In the genomic region with DNA sequence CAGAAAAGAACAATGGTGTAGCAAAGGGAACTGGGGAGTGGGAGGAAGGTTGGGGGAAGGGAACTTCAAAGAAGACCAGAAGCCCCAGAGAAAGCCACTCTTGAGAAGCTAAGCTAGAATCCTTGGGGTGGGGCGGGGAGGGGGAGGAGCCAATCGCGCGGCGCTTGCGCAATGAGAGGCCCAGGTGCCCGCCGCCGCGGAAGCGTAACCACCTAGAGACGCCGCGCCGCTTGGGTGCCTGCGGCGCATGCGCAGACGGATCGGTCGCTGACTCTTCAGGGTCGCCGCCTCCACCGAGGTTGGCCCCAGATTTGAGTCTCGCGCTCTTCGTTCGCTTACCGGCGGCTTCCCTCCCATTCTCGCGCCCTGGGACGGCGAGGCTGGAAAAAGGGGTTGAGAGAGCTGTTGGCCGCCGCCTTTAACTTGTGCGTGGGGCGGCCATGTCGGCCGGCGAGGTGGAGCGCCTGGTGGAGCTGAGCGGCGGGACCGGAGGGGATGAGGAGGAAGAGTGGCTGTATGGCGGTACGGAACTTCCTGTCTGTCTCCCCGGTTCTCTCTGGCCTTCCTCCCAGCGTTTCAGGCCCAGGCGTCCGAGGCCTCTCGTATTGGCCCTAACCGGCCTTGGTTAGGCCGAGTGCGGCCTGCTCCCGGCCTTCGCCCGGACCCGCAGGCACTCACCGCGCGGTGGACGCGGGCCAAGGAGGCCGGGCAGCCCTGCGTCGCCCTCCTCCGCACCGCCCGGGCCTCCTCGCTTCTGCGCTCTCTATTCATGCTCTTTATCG, we compare ENCODE assay signal across 8 mouse cellular contexts. TPM values are rescaled to one million over a fixed set of nuclear protein-coding genes. Genes with fewer than 3 reads are reported as not detected.
A peak's percentile ranks its signal among the peaks of the same experiment; 100 is the strongest.
DNase-seq lines count a peak whose midpoint lies in the region; ATAC-seq lines count a peak whose summit lies in the region.

A gene (plus strand): TSS at position 210 of the 782 bp plus-strand sequence.

- H3K4me2 ChIP-seq in heart, embryonic 13.5 days, result peak within 1 kb of the TSS; percentile 76
- H3K4me2 ChIP-seq in liver, embryonic 12.5 days, result peak within 1 kb of the TSS; percentile 77
- peak within 1 kb of the TSS; percentile 56 for H3K4me2 ChIP-seq in stomach, embryonic 15.5 days

- under 1% methylated on average over 73 of the region's 73 CpGs for WGBS in heart, embryonic 13.5 days
- under 1% methylated on average over 71 of the region's 73 CpGs for WGBS in liver, embryonic 12.5 days (ENCODE audit: insufficient replicate concordance)
- under 1% methylated on average over 72 of the region's 73 CpGs for WGBS in stomach, embryonic 15.5 days

- peaks cover 38% of the 10 kb centered on the region for H3K4me1 ChIP-seq in heart, embryonic 13.5 days
- peaks cover 43% of the 10 kb centered on the region for H3K4me1 ChIP-seq in liver, embryonic 12.5 days
- H3K4me1 ChIP-seq in stomach, embryonic 15.5 days, result peaks cover 12% of the 10 kb centered on the region

- H3K9ac ChIP-seq in heart, embryonic 13.5 days, result peak within 1 kb of the TSS; percentile 95
- peak within 1 kb of the TSS; percentile 93 for H3K9ac ChIP-seq in liver, embryonic 12.5 days
- peak within 1 kb of the TSS; percentile 62 for H3K9ac ChIP-seq in stomach, embryonic 15.5 days

- H3K9me3 ChIP-seq in heart, embryonic 13.5 days, result no peaks in the 10 kb centered on the region
- H3K9me3 ChIP-seq in liver, embryonic 12.5 days (replicated peaks), result no peaks in the 10 kb centered on the region
- H3K9me3 ChIP-seq in stomach, embryonic 15.5 days, result no peaks in the 10 kb centered on the region

- ATAC-seq in erythroid progenitor cell, adult 5-6 weeks (replicated peaks; ENCODE audit: low FRiP score, poor library complexity, severe bottlenecking), result peak; percentile 74
- peak; percentile 81 for ATAC-seq in heart, embryonic 13.5 days (ENCODE audit: extremely low read depth, insufficient number of reproducible peaks, low FRiP score, low TSS enrichment)
- ATAC-seq in liver, embryonic 12.5 days, result peak; percentile 82
- peak; percentile 90 for ATAC-seq in stomach, embryonic 15.5 days (ENCODE audit: insufficient read depth, low FRiP score, low read depth)

- peaks cover 22% of the 10 kb centered on the region for H3K36me3 ChIP-seq in heart, embryonic 13.5 days
- peaks cover 27% of the 10 kb centered on the region for H3K36me3 ChIP-seq in liver, embryonic 12.5 days
- 0 out of 2 replicates have a peak, but pooled peaks cover 4% of the 10 kb centered on the region for H3K36me3 ChIP-seq in stomach, embryonic 15.5 days

- DNase-seq in CD4-positive helper T cell, adult 2 months (ENCODE audit: low read depth, low spot score), result peak; percentile 97
- peak; percentile 89 for DNase-seq in brain, embryonic 18.5 days (ENCODE audit: low read depth, low spot score)
- peak; percentile 96 for DNase-seq in kidney, postnatal 10 days
- peak; percentile 88 to 91 for DNase-seq in natural killer cell, adult 2 months (ENCODE audit: low spot score in 2 of 2)

- peak within 1 kb of the TSS; percentile 89 for H3K4me3 ChIP-seq in heart, embryonic 13.5 days
- H3K4me3 ChIP-seq in liver, embryonic 12.5 days, result peak within 1 kb of the TSS; percentile 93
- peak within 1 kb of the TSS; percentile 79 for H3K4me3 ChIP-seq in stomach, embryonic 15.5 days (replicated peaks)

- H3K27ac ChIP-seq in heart, embryonic 13.5 days (replicated peaks), result peak within 1 kb of the TSS; percentile 95
- peak within 1 kb of the TSS; percentile 95 for H3K27ac ChIP-seq in liver, embryonic 12.5 days
- H3K27ac ChIP-seq in stomach, embryonic 15.5 days, result peak within 1 kb of the TSS; percentile 92

- H3K27me3 ChIP-seq in heart, embryonic 13.5 days (replicated peaks), result no peaks in the 10 kb centered on the region
- no peaks in the 10 kb centered on the region for H3K27me3 ChIP-seq in liver, embryonic 12.5 days (replicated peaks)
- H3K27me3 ChIP-seq in stomach, embryonic 15.5 days (replicated peaks), result no peaks in the 10 kb centered on the region

RNA-seq across cellular contexts. Expression of the gene that starts here (rescaled TPM):
- 84.3 and 103 TPM in 2 replicates for total RNA-seq in erythroid progenitor cell, adult 5-6 weeks (2015; ENCODE audit: low replicate concordance)
- total RNA-seq in erythroid progenitor cell, adult 5-6 weeks (2017; ENCODE audit: low replicate concordance), result 97.7 and 122 TPM in 2 replicates
- polyA plus RNA-seq in heart, embryonic 13.5 days (2015; fragmentation: Nextera tagmentation; extraction: Ambion mirVana), result 55.6 and 57.2 TPM in 2 replicates
- 63.3 and 66.8 TPM in 2 replicates for polyA plus RNA-seq in liver, embryonic 12.5 days (2016; fragmentation: Nextera tagmentation; extraction: Ambion mirVana)
- polyA plus RNA-seq in stomach, embryonic 15.5 days (2015; fragmentation: Nextera tagmentation; extraction: Ambion mirVana), result 75.9 and 76.9 TPM in 2 replicates

Comparison
In these comparisons a context has a peak if more than half of its experiments do, and no peak if none do; other contexts are left out.
1. Peak in every context shown above with its lines: DNase-seq, ATAC-seq, H3K4me3 ChIP-seq and H3K27ac ChIP-seq.